Mouse (Mus musculus) central nervous system, embryonic 14 days (tissue): Measurements from ENCODE around the gene Pcyt1b. TPM values are rescaled to one million over a fixed set of nuclear protein-coding genes. Genes with fewer than 3 reads are reported as not detected.

ENCODE experiments used
- polyA plus RNA-seq: library from polyadenylated mRNA; depleted of rRNA; stranded (reverse); fragments of >200 nt; gene quantifications from 2 replicates; pipeline ENCODE4 v1.2.3, GENCODE M21; 2012; rRNA removed

Gene Pcyt1b
- 21.9 and 24.5 TPM in 2 replicates for polyA plus RNA-seq

DNA sequence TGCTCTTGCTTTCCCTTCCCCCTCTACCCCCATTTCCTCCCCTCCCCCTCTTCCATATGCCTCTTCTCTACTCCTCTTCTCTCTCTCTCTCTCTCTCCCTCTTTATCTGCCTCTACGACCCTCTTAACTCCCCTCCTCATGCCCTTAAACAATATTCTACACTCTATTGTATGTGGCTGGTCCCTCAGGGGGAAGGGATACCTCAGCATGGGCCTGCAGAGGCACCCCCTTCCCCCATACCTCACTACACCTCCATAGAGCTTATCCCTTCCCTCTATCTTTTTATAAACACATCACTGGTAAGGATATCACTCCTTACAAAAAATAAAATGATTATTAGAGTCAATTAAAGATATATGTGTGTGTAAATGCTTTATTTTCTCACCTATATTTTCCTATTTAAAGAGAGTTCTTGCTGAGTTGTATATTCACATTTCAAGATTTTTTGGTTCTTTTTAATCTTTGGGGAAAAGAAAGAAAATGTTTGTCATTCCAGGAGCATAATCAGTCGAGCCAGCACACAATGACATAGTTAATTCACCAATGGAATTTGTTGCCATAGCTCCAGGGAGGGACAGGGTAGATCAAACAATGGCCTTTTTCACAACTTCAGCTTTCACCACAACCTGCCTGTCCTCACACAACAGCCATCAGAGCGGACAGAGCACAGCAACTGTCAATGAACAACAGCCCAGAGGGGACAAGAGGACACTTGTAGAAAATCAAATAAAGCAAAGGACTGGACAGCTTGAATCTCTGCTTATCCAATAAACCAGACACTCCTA, at the start of gene Pcyt1b:
TSS of gene Pcyt1b (plus strand) at position 646 of the 785 bp plus-strand sequence.

DNA sequence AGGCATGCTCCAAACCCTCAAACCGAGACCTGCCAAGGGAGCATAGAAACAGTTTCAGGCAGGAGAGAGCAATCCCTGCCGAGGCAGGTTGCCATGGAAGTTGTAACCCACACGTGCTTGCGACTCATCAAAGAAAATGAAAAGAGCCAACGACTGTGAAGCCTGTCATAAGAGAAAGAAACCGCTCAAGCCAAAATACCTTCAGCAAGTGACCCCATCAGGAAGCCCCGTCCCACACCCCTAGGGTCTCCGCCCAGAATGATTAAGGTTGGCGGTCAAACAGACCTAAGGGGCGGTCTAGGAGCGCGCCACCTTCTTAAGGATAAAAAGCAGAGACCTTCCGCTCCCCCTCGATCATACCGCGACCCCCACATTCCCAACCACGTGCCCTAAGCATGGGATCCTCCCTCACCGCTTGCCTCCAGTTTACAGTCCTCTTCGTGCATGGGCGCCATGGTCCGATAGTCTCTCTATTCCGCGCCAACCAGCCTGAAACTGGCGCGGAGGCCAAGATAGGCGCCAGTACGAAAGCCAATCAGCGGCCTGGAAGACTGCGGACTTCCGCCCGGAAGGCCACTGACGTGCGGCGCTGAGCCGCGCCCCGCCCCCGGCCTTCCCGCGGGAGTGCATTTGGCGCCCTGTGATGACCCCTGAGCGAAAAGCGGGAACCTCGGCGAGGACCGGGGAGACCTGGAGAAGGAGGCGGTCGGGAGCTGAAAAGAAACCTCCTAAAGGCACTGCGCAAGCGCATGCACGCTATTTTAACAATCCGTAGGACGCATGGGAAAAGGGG, 22.8 kb upstream of the Pcyt1b start, which contains the start of gene Pola1:
TSS of gene Pola1 (minus strand) at position 499 of the 793 bp plus-strand sequence.

Other genes with a start within 250 kb of the Pcyt1b start
- gene Pola1, start 22.7 kb upstream of the Pcyt1b start, polyA plus RNA-seq = 5.4 and 6.3 TPM in 2 replicates
- 16.6 and 18.0 TPM in 2 replicates for gene Pdk3, start 177.3 kb downstream of the Pcyt1b start, polyA plus RNA-seq